Mouse (Mus musculus) hindbrain, embryonic 13.5 days (tissue): Measurements from ENCODE around the gene Hmgb1. TPM values are rescaled to one million over a fixed set of nuclear protein-coding genes. Genes with fewer than 3 reads are reported as not detected.

Source experiments
- ATAC-seq: fragments of 200-750 bp; cut with Nextera tagmentation; 2 replicates; pipeline ENCODE4 v1.8.0; 2017; ENCODE audit warnings: moderate TSS enrichment; ENCODE audit not compliant: low FRiP score
- H3K27ac ChIP-seq: fragments of 300-500 bp; sonication (generic); 2 replicates; pipeline ENCODE4 v1.5.1; 2015; ENCODE audit warnings: inconsistent platforms, mild to moderate bottlenecking, moderate library complexity
- H3K27me3 ChIP-seq: fragments of 300-500 bp; sonication (generic); 2 replicates; pipeline ENCODE4 v1.6.1; 2015; ENCODE audit warnings: mild to moderate bottlenecking, inconsistent platforms
- H3K36me3 ChIP-seq: fragments of 300-500 bp; sonication (generic); 2 replicates; pipeline ENCODE4 v1.6.1; 2015; ENCODE audit warnings: mild to moderate bottlenecking, inconsistent platforms
- H3K4me1 ChIP-seq: fragments of 300-500 bp; sonication (generic); replicated peaks from 2 replicates; pipeline ENCODE4 v1.6.1; 2015; ENCODE audit warnings: inconsistent platforms
- H3K4me2 ChIP-seq: fragments of 300-500 bp; sonication (generic); 2 replicates; pipeline ENCODE4 v1.6.1; 2015; ENCODE audit warnings: inconsistent platforms, mild to moderate bottlenecking, moderate library complexity
- H3K4me3 ChIP-seq: fragments of 300-500 bp; sonication (generic); 2 replicates; pipeline ENCODE4 v1.5.1; 2015; ENCODE audit warnings: mild to moderate bottlenecking, inconsistent platforms
- H3K9ac ChIP-seq: fragments of 300-500 bp; sonication (generic); 2 replicates; pipeline ENCODE4 v1.6.1; 2015; ENCODE audit warnings: mild to moderate bottlenecking, inconsistent platforms
- H3K9me3 ChIP-seq: fragments of 300-500 bp; sonication (generic); 2 replicates; pipeline ENCODE4 v1.6.1; 2016; ENCODE audit warnings: inconsistent platforms
- WGBS: fragments of 180-500 bp; shearing (Covaris S2); methylation state at CpG from one replicate; pipeline ENCODE4 v1.1.7; 2015; 5-methylcytosine and 5-hydroxymethylcytosine counted together
- polyA plus RNA-seq: library from polyadenylated mRNA; unstranded; fragments of >200 nt; fragmentation: Nextera tagmentation; extraction: Ambion mirVana; gene quantifications from 2 replicates; pipeline ENCODE4 v1.2.1, GENCODE M21; 2015

The Hmgb1 gene
- polyA plus RNA-seq, 1 experiment from 2014 or later, result 984 TPM

DNA sequence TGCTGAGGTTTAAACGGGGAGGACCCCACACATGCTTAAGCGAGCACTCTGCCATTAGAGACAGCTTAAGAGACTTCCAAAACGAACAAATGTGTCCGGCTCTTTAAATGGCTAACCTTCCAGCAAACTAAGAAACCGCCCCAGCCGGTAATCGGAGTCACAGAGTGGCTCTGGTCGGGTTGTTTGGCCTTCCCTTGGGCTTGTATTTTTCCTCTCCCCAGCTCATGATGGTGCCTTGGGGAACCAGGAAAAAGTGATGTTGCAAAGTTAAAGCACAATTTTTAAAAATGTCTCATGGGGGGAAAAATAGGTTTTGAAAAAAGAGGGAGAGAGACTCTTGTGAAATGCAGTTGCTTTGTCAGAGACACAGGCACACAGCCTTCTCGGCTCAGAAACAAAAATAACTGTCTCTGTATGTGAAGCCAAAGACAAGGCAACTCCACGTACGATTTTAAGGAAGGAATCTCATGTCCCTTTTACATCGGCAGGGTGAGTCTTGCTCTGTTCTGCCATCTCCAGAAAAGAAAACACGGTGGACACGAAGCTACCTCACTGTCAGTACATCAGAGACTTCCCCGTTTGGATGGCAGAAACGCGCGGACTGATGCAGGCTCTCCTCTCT, 164.1 kb downstream of the Hmgb1 start:
- no peak overlapping the region for H3K4me3 ChIP-seq
- ATAC-seq, result no peak
- H3K9ac ChIP-seq, result no peak overlapping the region
- no peak overlapping the region for H3K27ac ChIP-seq
- H3K9me3 ChIP-seq, result no peaks in the 10 kb centered on the region
- H3K27me3 ChIP-seq, result peaks cover 30% of the 10 kb centered on the region
- H3K4me2 ChIP-seq, result peak overlapping the region; percentile 32
- H3K4me1 ChIP-seq, result peaks cover 10% of the 10 kb centered on the region
- 60% methylated on average over 18 of the region's 18 CpGs for WGBS
- no peaks in the 10 kb centered on the region for H3K36me3 ChIP-seq

DNA sequence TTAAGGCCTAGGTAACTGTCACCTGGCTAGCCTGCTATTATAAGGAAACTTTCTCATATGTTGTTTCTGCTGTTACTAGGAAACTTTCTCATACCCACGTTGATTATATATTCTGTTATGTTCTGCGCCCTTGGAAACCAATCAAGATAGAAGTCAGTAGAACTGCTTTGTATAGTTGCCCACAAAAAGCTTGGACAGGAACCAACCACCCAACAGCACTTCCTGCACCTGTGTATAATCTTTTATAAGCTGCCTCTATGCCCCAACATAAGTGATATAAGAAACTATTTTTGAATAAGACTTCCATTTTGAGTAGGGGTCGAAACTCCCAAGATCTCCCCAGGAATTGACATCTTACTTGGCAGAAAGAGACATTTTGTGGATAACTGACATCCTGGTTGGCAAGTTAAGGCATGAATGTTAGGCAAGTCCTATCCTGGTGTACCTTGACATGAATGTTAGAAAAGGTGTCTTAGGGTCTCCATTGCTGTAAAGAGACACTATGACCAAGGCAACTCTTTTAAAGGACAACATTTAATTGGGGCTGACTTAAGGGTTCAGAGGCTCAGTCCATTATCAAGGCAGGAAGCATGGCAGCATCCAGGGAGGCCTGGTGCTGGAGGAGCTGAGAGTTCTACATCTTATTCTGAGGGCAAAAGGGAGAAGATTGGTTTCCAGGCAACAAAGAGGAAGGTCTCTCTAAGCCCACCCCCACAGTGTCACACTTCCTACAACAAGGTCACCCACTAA, 166.4 kb downstream of the Hmgb1 start:
- Histone ChIP-seq H3K4me2 (no peak overlapping the region), H3K4me1 (peaks cover 19% of the 10 kb centered on the region), H3K9ac (no peak overlapping the region), H3K4me3 (no peak overlapping the region), H3K27me3 (peaks cover 40% of the 10 kb centered on the region), H3K9me3 (no peaks in the 10 kb centered on the region), H3K27ac (no peak overlapping the region), H3K36me3 (no peaks in the 10 kb centered on the region)
- 89% methylated on average over 3 of the region's 3 CpGs for WGBS
- ATAC-seq, result no peak

DNA sequence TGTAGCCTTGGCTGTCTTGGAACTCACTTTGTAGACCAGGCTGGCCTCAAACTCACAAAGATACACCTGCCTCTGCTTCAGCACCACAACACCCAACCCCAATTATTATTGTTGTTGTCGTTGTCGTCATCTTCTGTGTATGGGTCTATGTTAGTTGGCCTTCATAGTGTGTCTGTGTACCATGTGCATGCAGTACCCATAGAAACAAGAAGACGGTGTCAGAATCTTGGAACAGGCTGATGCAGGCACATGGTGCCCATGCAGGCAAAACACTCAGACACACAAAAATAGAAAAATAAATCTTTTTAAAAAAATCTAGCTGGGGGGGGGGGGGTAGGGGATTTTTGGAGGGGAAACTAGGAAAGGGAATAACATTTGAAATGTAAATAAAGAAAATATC, 167.1 kb downstream of the Hmgb1 start:
- no peak overlapping the region for H3K9ac ChIP-seq
- no peak for ATAC-seq
- WGBS, result 92% methylated on average over 3 of the region's 3 CpGs
- H3K4me1 ChIP-seq, result peaks cover 19% of the 10 kb centered on the region
- peaks cover 40% of the 10 kb centered on the region for H3K27me3 ChIP-seq
- no peak overlapping the region for H3K27ac ChIP-seq
- H3K9me3 ChIP-seq, result no peaks in the 10 kb centered on the region
- no peak overlapping the region for H3K4me2 ChIP-seq
- H3K4me3 ChIP-seq, result no peak overlapping the region
- H3K36me3 ChIP-seq, result no peaks in the 10 kb centered on the region

- H3K4me1 ChIP-seq, result peaks cover 19% of the 10 kb centered on the region
- H3K27ac ChIP-seq, result no peak overlapping the region
- peaks cover 40% of the 10 kb centered on the region for H3K27me3 ChIP-seq
- no peaks in the 10 kb centered on the region for H3K9me3 ChIP-seq
- no peaks in the 10 kb centered on the region for H3K36me3 ChIP-seq
- no peak overlapping the region for H3K9ac ChIP-seq
- peak overlapping the region; percentile 87 for H3K4me2 ChIP-seq
- H3K4me3 ChIP-seq, result no peak overlapping the region; the same call in 1 of the 2 replicates
- ATAC-seq, result no peak
- WGBS, result 85% methylated on average over 5 of the region's 5 CpGs
Observed at GRCm38 (mm10) chr5:149016261-149016660, 168.0 kb downstream of the Hmgb1 start.

- peak; percentile 74 for ATAC-seq
- WGBS, result 2% methylated on average over 36 of the region's 37 CpGs
- H3K36me3 ChIP-seq, result no peaks in the 10 kb centered on the region
- H3K27me3 ChIP-seq, result peaks cover 38% of the 10 kb centered on the region
- H3K9me3 ChIP-seq, result no peaks in the 10 kb centered on the region
- H3K4me2 ChIP-seq, result peak overlapping the region; percentile 87
- H3K4me1 ChIP-seq, result peaks cover 19% of the 10 kb centered on the region
- peak overlapping the region; percentile 75 for H3K9ac ChIP-seq
- H3K4me3 ChIP-seq, result peak overlapping the region; percentile 52
- no peak overlapping the region for H3K27ac ChIP-seq
Observed at GRCm38 (mm10) chr5:149015335-149016201, 168.7 kb downstream of the Hmgb1 start.

GRCm38 (mm10) chr5:149014600-149015268, 169.6 kb downstream of the Hmgb1 start:
- peak; percentile 39; the same call in 1 of the 2 replicates for ATAC-seq
- WGBS, result 13% methylated on average over 17 of the region's 17 CpGs
- peak overlapping the region; percentile 75 for H3K9ac ChIP-seq

GRCm38 (mm10) chr5:149013817-149014508, 170.3 kb downstream of the Hmgb1 start:
- H3K9me3 ChIP-seq, result no peaks in the 10 kb centered on the region
- no peak overlapping the region for H3K4me2 ChIP-seq
- no peak overlapping the region for H3K9ac ChIP-seq
- H3K27ac ChIP-seq, result no peak overlapping the region
- 79% methylated on average over 7 of the region's 7 CpGs for WGBS
- H3K27me3 ChIP-seq, result peaks cover 30% of the 10 kb centered on the region
- peaks cover 19% of the 10 kb centered on the region for H3K4me1 ChIP-seq
- H3K36me3 ChIP-seq, result no peaks in the 10 kb centered on the region
- no peak overlapping the region for H3K4me3 ChIP-seq
- ATAC-seq, result no peak

More at GRCm38 (mm10) chr5:149014600-149015268, 169.6 kb downstream of the Hmgb1 start:
- H3K4me2 ChIP-seq, result peak overlapping the region; percentile 87
- H3K4me1 ChIP-seq, result peaks cover 19% of the 10 kb centered on the region
- H3K27me3 ChIP-seq, result peaks cover 36% of the 10 kb centered on the region
- no peaks in the 10 kb centered on the region for H3K9me3 ChIP-seq
- H3K36me3 ChIP-seq, result no peaks in the 10 kb centered on the region
- peak overlapping the region; percentile 52 for H3K4me3 ChIP-seq
- no peak overlapping the region for H3K27ac ChIP-seq

- H3K4me1 ChIP-seq, result peaks cover 23% of the 10 kb centered on the region
- H3K27me3 ChIP-seq, result 0 out of 2 replicates have a peak, but pooled peaks cover 1% of the 10 kb centered on the region
- H3K4me3 ChIP-seq, result no peak overlapping the region
- no peak overlapping the region for H3K27ac ChIP-seq
- H3K9me3 ChIP-seq, result no peaks in the 10 kb centered on the region
- no peak overlapping the region for H3K9ac ChIP-seq
- no peak for ATAC-seq
- no peak overlapping the region for H3K4me2 ChIP-seq
- 94% methylated on average over 3 of the region's 3 CpGs for WGBS
- H3K36me3 ChIP-seq, result no peaks in the 10 kb centered on the region
Observed at GRCm38 (mm10) chr5:149009111-149009510, 175.2 kb downstream of the Hmgb1 start.

GRCm38 (mm10) chr5:149007295-149007646, 177.0 kb downstream of the Hmgb1 start:
- Histone ChIP-seq H3K27ac (no peak overlapping the region), H3K9ac (0 out of 2 replicates have a peak overlapping the region, but pooled peaks have one; percentile 15)
- 72% methylated on average over 5 of the region's 5 CpGs for WGBS

GRCm38 (mm10) chr5:149006362-149007294, 177.7 kb downstream of the Hmgb1 start:
- no peaks in the 10 kb centered on the region for H3K9me3 ChIP-seq
- ATAC-seq, result peak; percentile 87
- peak overlapping the region; percentile 60; the same call in 1 of the 2 replicates for H3K9ac ChIP-seq
- peak overlapping the region; percentile 27 for H3K4me3 ChIP-seq
- H3K36me3 ChIP-seq, result no peaks in the 10 kb centered on the region
- peaks cover 30% of the 10 kb centered on the region for H3K4me1 ChIP-seq
- H3K27me3 ChIP-seq, result no peaks in the 10 kb centered on the region
- peak overlapping the region; percentile 81 for H3K27ac ChIP-seq
- 10% methylated on average over 26 of the region's 26 CpGs for whole genome bisulfite sequencing
- peak overlapping the region; percentile 55 for H3K4me2 ChIP-seq

More at GRCm38 (mm10) chr5:149007295-149007646, 177.0 kb downstream of the Hmgb1 start:
- Histone ChIP-seq H3K36me3 (no peaks in the 10 kb centered on the region), H3K27me3 (no peaks in the 10 kb centered on the region), H3K4me1 (peaks cover 30% of the 10 kb centered on the region), H3K4me2 (peak overlapping the region; percentile 55; the same call in 1 of the 2 replicates), H3K9me3 (no peaks in the 10 kb centered on the region), H3K4me3 (no peak overlapping the region)
- ATAC-seq, result no peak
